Comparison of ENCODE assay signal across 24 mouse cellular contexts in genomic region chr5:135241474-135241873, GRCm38 (mm10).
"Had no signal": no experiment of that assay in that cellular context is flagged by ENCODE, and none has a peak within 500 bp of the region (broad histone marks: within the 10 kb centered on the region; RNA-seq: fewer than 3 reads in every experiment).

No protein-coding gene starts in this region.

- H3K4me1 ChIP-seq: limb, embryonic 12.5 days; liver, embryonic 12.5 days; liver, embryonic 15.5 days; lung, embryonic 15.5 days; neural tube, embryonic 12.5 days had no signal

- H3K27me3 ChIP-seq: limb, embryonic 12.5 days; liver, embryonic 12.5 days; liver, embryonic 15.5 days; lung, embryonic 15.5 days; megakaryocyte, embryonic 14.5 days; neural tube, embryonic 12.5 days; neural tube, embryonic 15.5 days had no signal

- H3K4me2 ChIP-seq: limb, embryonic 12.5 days; liver, embryonic 12.5 days; liver, embryonic 15.5 days; lung, embryonic 15.5 days; midbrain, embryonic 11.5 days; neural tube, embryonic 12.5 days; neural tube, embryonic 15.5 days had no signal

- H3K9ac ChIP-seq: limb, embryonic 12.5 days; liver, embryonic 12.5 days; liver, embryonic 15.5 days; lung, embryonic 15.5 days; neural tube, embryonic 12.5 days; neural tube, embryonic 15.5 days had no signal

- H3K9me3 ChIP-seq: limb, embryonic 12.5 days; liver, embryonic 12.5 days; liver, embryonic 15.5 days; lung, embryonic 15.5 days; megakaryocyte, embryonic 14.5 days; neural tube, embryonic 12.5 days; neural tube, embryonic 15.5 days had no signal

- H3K27ac ChIP-seq: left cerebral cortex, adult 2 months; limb, embryonic 12.5 days; liver, embryonic 12.5 days; liver, embryonic 15.5 days; lung, embryonic 15.5 days; neural tube, embryonic 12.5 days; neural tube, embryonic 15.5 days; stomach, postnatal 0 days had no signal

- ATAC-seq: liver, embryonic 12.5 days had no signal

- DNase-seq: kidney, postnatal 10 days; kidney, postnatal 36 days; layer of hippocampus, postnatal 36 days; liver; lung, adult 18-20 months; lung, postnatal 10 days; lung, postnatal 36 days; midbrain, embryonic 14.5 days; right cerebral cortex, adult 18-20 months; right cerebral cortex, postnatal 14 days; right cerebral cortex, postnatal 4 days; thymus, adult 2 months; thymus, postnatal 14 days; thymus, postnatal 4 days had no signal

- H3K4me3 ChIP-seq: left cerebral cortex, adult 2 months; limb, embryonic 12.5 days; liver, embryonic 12.5 days; liver, embryonic 15.5 days; lung, embryonic 15.5 days; megakaryocyte, embryonic 14.5 days; neural tube, embryonic 12.5 days; neural tube, embryonic 15.5 days had no signal
